Mouse (Mus musculus) gastrocnemius, postnatal 36 days (tissue): ENCODE data around the gene Inka1. TPM values are rescaled to one million over a fixed set of nuclear protein-coding genes. Genes with fewer than 3 reads are reported as not detected.

ENCODE experiments used
- DNase-seq, 2 experiments: peaks; one replicate each; pipeline ENCODE4 v3.0.0; 2022
- intact Hi-C: fragments of 180-260 bp; cut with DNase I; formaldehyde crosslinking; loops from one replicate; pipeline ENCODE4 v1.15.1; 2025
- total RNA-seq, 2 experiments: library from RNA; stranded (reverse); gene quantifications; 2 replicates each; pipeline ENCODE4 v1.2.3; 2021

The Inka1 gene
- total RNA-seq, 2 experiments from 2014 or later = 1.6 to 2.8 TPM

DNA sequence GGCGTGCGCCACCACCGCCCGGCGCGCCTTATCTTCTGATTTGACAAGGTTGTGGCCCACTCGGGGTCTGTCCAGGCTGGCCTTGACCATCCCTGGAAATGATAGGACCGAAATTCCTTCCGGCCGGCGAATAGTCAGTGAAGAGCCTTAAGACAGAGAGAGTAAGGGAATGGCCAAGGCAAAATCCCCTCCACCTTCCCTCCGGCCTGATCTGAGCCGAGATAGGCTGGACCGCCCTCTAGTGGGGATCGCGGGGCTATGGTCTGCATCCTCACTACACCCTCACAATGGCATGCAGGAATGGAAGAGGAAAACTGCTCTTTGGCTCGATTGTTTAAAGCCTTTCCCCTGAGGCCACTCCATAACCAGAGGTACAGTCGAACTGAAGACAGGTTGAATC lies 697 bp upstream of the Inka1 start:
- DNase-seq = peak; percentile 78 to 79
- intact Hi-C loops = loop anchor here (2.0 kb wide), 1 partner anchor 84 kb away; no protein-coding TSS in a partner anchor

DNA sequence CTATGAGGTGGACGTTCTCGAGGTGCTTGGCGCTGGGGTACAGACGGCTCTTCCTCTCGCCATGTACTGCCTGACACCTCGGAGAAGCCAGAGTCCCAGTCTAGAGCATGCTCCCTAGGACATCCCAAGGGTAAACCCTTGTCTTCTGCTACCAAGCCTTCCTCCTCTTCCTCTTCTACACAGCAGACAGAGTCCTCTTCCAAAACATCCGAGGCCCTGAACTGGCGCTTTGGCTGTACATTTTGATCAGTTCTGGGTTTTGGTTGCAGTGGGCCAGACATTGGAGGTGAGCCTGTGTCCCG lies 974 bp downstream of the Inka1 start:
- intact Hi-C loops = no loop called here

DNA sequence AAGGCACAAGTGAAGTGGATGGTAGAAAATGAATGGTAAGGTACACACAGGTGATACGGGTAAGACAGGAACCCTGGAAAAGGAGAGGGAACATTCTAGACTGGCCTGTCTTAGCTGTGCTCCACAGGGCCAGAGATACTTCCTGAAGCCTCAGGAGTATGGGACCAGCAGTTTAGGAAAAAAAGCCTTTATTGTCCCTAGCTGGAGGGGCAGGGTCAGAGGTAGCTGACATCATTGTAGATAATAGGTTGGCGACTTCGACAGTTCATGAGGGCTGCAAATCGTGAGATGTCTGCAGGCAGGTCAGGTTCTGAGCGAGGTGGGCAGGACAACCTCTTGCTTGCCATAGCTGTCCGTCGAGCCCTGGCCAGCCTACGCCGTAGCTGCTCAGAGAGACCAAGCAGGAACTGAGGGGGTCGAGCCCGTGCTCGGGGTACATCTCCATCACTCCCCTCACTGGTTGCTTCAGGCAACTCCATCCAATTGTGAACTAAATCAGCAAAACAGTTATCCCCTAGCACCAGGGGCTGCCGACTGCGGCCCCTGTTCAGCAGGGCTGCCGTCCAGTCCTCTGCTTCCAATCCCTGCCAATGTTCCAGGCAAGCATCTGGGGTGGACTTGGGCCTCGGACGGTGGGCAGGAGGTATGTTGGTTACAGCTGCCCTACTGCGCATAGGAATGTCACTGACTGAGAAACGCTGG lies 1.5 kb downstream of the Inka1 start:
- intact Hi-C loops = no loop called here
- no peak for DNase-seq

More for the DNA sequence above, 974 bp downstream of the Inka1 start:
- DNase-seq = no peak

DNA sequence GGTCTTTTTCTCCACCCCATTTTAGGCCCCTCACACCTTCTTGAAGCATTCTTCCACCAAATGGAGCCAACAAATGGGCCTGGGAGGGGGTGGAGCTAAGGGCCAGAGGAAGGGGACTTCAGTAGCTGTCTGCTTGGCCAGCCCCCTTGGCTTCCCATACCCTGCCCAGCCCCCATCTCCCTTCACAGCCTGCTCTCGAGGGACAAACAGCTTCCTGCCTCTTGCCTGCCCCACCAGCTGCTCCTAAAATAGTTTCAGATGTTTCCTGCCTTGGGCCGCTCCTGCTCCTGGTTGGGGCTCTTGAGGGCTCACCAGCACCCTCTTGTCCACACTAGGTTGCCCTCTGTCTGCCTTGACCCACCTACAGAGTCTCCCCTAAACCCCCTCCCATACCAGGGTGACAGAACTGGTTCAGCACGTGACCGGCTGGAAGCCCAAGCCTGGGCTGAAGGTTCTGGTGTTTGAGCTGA lies 2.2 kb downstream of the Inka1 start:
- intact Hi-C loops = loop anchor here (2.0 kb wide), 2 partner anchors 17 to 73 kb away; no protein-coding TSS in a partner anchor
- DNase-seq = peak; percentile 66 to 80

DNA sequence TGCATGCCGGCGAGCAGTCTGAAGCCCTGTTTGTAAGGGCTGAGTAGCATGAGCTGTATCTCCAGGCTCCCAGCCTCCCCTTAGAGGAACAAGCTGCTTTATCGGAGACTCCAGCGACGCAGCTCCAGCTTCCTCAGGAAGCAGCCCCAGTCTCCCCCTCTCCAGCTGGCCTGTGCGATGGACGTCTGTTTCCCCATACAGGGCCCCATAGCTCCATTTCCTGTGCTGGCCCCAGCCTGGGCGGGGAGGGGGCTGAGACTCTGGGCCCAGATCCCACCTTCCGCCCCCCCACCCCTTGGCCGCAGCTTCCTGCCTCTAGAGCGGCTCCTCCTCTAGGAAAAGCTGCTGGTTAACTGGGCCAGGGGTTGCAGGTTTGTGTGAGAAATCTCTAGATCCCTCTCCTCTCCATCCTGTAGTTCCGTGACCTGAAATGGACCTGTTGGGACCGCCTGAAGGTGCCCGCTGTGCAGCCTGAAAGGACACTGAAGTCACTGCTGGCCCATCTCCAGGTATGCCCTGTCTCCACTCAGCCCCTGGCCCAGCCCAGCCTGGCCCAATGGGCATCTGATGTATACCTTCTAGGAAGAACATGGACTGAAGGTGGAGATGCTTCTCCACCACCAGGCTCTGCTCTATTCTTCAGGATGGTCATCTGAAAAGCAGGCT lies 2.9 kb downstream of the Inka1 start, which contains the start of gene Gm20661:
TSS of gene Gm20661 (plus strand) at position 378 of the 666 bp plus-strand sequence.
- peak; percentile 50 to 52 for DNase-seq
- intact Hi-C loops = loop anchor here (2.0 kb wide), 2 partner anchors 16 to 72 kb away; no protein-coding TSS in a partner anchor

DNA sequence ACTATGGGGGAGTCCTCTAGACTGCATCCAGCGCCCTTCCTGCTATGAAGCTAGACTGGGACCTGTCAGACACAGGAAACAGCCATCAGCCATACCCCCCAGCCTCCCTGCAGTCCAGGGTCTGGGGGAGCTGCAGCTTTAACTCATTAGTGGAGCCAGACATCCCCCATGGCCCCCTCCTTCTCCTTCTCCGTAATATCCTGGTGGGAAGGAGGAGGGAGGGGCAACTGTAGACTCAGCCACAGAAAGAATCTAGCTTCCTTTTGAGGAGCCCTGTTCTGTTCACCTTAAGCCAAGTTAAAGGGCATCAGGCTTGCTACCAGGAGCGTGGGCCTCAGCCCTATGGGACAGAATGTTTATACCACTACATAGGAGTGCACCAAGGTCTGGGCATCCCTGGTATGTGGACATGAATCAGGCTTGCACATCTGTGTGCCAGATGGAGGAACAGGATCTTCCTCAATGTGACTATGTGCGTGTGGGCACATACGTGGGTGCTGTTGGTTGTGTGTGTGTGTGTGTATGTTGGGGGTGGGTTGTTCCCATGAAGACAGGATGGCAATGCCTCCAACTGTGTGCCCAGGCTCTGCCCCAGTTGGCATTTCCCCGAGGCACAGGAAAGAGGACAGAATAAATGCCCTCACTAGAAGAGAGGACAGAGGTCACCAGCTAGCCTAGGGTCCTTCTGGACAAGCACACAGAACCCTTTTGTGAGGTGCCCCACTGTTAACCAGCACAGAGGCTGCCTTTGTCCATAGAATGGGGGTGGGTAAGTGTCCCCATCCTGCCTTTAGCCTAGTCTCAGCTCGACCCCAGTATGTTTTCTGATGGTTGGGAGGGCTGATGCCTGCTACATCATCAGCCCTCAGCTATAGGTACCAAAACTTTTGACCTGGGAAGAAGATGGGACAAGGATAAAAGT lies 3.7 kb downstream of the Inka1 start:
- intact Hi-C loops = loop anchor here (2.0 kb wide), 2 partner anchors 15 to 71 kb away; no protein-coding TSS in a partner anchor
- no peak for DNase-seq

DNA sequence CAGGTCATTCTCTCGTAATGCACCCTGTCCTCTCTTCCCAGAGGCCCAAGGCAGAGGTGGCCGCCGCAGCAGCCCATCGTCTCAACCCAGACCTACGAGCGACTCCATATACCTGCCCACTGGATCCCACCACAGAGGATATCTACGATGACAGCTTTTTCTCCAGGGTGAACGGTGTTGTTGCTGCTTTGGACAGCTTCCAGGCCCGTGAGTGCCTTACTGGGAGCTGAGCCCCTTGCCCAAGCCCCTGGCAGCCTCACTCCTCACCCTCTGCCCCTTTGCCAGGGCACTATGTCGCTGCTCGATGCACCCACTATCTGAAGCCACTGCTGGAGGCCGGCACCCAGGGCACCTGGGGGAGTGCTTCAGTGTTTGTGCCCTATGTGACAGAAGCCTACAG lies 6.9 kb downstream of the Inka1 start:
- DNase-seq = no peak
- intact Hi-C loops = no loop called here

DNA sequence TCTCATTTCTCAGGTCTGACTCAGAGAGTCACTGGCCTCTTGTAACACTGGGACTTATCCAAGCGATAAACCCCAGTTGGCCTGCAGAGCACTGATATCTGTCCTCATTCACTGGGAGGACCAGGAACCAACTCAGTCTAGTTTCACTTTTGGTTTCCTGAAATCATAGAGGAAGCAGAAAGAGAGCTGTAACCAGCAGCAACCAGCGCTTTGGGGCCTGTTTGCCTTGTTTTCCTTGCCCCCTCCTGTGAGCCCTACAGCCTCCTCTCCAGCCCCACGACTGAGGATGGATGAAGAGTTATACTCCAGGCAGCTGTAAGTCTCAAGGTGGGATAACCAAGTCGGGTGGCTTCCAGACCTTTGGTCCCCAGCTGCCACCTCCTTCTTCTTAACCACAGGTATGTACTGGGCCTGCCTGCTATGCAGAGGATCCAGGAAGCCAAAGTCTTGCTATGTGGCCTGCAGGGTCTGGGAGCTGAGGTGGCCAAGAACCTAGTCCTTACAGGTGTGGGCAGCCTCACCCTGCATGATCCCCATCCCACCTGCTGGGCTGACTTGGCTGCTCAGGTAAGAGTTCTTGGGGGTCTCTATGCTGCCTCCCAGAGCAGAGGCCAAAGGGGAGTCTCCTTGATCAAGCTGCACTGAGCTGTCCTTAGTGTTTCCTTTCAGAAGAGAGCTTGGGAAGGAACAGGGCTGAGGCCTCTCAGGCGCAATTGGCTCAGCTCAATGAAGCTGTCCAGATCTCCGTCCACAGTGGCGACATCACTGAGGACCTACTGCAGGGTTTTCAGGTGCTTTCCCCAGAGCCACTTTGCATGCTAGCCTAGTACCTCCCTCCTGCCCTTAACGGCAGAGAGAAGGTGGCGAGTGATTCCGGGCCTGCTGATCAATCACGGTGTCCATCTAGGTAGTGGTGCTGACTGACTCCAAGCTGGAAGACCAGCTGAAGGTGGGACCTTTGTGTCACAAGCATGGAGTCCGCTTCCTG lies 10.0 kb downstream of the Inka1 start, which contains the start of gene Uba7:
TSS of gene Uba7 (plus strand) at position 107 of the 988 bp plus-strand sequence.
- intact Hi-C loops = no loop called here
- no peak for DNase-seq

DNA sequence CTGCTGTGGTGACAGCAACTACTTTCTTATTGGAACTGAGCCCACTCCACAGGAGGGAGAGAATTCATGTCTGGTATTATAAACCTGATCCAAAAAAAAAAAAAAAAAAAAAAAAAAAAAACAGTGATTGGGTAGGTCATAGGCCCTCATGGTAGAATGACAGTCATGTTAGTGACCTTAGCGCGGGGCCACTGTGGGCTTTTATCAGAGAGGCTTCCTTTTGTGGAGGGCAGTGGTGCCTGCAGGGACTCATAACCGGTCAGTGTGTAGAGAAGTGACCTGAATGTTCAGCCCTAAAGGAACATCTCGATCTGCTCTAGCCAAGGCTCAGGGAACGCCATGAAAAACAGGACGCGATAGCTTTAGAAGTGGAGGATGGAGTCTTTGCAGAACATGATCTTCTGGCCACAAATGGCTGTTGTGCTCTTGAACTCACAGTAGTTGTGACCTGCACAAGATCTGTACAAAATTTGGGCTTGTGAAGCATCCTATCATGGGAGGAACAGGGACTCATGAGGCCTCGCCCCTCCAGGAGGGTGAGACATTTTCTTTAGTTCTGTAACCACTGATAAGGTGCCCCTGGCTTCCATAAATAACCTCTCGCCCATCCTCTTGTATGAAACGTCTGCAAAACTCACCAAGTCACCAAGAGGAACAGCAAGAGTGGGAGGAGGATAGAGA lies 11.0 kb downstream of the Inka1 start:
- no peak for DNase-seq
- intact Hi-C loops = no loop called here

DNA sequence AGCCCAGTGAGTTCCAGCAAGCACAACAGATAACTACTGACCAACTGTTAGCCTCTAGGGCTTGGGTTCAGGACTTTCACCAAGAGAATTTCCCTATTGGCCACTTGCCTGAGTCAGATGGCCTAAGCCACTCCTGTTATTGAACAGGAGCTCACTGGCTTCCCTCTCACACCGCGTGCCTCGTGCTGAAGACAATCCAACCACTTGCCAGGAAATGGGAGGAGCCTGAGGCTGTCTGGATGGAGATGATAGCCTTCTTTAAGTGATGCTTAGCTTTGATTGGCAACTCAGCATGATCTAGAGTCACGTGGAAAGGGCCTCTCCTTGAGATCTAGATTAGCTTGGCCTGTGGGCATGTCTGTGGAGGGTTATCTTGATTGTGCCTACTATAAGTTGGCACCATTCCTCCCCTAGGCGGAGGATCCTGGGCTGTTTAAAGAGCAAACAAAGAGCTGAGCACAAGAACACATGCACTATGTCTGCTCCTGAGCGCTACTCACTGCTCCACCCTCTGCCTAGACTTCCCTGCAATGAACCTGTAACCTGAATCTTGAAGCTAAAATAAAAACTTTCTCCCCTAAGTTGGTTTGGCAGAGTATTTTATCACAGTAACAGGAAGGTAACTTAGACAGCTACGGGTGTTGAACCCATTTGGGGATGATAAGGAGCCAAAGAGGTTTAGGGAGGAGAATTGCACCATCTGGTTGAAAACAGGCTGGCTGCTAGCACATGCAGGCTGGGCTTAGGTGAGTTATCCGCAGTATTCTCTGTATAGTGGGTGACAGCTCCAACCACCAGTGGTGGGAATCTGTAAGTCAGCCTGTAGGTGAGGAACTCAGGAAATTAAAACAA lies 13.8 kb downstream of the Inka1 start:
- DNase-seq = no peak
- intact Hi-C loops = no loop called here

DNA sequence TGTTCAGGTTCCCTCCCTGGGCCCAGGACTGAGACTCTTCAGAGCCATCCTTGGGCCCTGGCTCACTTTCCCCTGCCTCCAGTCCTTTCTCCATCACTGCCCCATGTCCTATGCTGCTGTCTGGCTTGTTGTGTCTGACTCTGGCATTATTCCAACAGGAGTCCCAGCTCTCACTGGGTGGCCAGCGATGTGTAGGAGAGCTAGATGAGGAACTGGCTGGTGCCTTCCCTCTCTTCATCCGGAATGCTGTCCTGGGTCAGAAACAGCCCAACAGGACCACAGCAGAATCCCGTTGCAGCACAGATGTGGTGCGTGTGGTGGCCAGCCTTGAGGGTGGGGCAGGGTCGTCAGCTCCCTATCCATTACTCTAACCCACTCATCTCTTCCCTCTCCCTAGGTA lies 15.4 kb downstream of the Inka1 start:
- intact Hi-C loops = no loop called here
- DNase-seq = no peak

DNA sequence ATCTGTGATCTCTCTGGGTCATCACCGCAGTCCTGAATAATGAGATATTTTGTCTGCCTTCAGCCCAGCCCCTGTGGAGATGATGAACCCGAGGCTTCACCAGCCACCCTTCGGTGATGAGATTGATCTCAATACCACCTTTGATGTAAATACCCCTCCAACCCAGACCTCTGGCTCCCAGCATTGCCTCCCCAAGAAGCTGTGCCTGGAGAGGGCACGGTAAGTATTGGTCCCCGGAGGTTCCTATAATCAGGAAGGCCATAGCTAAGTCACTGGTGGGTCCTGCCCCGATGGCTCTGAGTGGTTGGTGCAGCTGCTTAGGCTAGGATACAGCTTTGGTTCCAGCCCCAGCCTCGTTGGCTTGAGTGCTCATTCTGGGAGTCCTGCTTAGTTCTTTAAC lies 17.1 kb downstream of the Inka1 start:
- intact Hi-C loops = no loop called here
- no peak for DNase-seq

DNA sequence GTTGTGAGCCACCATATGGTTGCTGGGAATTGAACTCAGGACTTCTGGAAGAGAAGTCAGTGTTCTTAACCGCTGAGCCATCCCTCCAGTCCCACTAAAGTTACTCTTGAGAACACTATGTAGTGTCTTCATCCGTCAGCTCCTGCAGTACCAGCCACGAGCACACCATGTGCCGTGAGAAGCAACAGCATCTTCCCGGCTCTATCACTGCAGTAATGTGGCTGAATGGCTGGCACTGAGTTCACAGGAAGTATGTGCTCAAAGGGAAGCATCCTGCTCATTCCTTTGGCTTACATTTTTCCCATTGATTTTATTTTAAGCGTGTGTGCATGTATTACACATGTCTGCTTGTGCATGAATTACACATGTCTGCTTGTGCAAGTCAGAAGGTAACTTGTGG lies 18.2 kb downstream of the Inka1 start:
- DNase-seq = no peak
- intact Hi-C loops = loop anchor here (2.0 kb wide), 1 partner anchor 15 kb away; the partner anchor contains the start of gene Gm20661

DNA sequence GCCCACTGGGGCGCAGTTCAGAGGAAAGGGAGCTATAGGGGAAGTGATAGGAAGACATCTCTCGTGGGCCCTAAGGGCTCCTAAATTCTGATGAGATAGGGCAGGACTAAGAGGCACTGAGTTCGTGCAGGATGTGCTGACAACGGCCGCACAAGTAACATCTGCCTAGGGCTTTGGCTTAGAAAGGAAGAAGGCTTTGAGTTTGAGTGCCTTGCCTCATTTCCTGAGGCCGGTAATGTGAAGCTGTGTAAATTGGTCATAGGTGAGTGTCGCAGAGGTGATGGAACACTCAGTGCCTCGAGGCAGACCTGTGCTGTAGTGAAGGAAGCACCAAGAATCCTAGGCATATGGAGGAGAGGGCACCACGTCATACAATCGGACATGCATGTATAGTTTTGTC lies 19.0 kb downstream of the Inka1 start:
- intact Hi-C loops = loop anchor here (2.0 kb wide), 1 partner anchor 16 kb away; the partner anchor contains the start of gene Gm20661
- DNase-seq = no peak

DNA sequence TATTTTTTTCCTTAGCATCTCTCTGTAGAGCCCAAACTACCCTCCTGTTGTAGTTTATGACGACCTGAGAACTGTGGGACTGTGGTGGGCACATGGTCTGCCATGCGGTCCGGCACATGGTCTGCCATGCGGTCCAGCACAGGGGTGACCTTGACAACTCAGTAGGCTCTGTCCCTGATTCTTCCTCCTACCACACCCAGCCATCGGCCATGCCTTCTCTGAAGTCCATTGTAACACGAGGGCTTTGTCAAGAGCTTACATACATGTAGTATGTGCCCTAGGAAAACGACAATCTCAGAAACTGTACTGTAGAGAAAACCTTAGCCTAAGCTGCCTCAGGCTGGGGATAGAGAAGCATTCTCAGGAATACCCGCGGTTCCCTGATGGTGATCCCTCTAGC lies 21.0 kb downstream of the Inka1 start:
- DNase-seq = no peak
- intact Hi-C loops = no loop called here

DNA sequence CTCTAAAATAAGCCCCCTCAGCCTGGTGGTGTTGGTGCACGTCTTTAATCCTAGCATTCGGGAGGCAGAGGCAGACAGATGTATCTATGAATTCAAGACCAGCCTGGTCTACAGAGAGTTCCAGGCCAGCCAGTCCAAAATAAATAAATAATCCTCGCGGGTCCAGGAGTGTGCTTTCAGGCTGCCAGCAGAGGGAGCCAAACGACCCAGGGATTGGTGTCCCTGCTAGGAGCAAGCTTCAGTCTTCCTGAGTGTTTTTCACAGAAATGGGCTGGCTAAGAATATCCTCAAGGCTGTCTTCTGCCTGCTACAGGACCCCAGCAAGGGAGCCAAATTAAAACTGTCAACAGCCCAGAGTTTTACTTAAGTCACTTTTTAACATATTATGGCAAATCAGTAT lies 22.0 kb downstream of the Inka1 start:
- DNase-seq = peak; percentile 55 to 78
- intact Hi-C loops = loop anchor here (1.0 kb wide), 2 partner anchors 59 to 105 kb away; no protein-coding TSS in a partner anchor

DNA sequence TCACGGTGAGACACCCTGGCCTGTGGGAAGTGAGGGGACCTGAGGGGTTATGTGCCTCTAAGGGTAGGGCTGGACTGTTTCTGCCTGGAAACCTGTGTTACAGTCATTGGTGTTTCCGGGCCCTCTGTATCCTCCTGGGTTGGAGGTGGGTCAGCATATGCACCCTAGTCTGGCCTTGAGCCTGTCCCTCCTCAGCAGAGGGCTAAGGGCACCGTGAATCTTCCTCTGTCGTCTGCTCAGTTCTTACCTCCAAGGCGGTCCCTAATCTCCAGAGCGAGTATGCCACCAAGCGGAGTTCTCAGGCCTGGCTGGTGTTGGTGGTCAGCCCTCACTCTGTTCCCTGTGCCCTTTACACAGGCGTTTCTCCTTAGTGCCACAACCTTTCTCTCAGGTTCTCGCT lies 22.8 kb downstream of the Inka1 start:
- intact Hi-C loops = loop anchor here (1.0 kb wide), 2 partner anchors 59 to 105 kb away; no protein-coding TSS in a partner anchor
- no peak for DNase-seq

DNA sequence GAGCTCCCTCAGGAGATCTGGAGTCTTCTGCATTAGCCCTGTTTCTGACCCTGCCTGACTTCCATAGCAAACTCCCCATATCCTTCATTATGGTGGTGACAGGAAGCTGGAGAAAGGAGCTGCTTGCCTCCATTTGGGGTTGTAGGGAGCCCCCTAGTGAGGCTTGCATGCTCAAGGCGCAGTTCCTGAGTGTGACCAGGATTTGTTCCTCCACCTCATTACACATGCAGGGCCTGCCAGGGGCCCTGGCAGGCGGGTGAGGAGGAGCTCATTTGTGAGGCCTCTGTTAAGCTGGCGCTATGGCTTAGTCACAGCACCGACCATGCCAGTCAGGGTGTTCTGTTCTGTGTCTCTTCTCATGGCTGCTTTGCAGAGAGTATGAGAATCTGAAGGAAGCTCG lies 23.8 kb downstream of the Inka1 start:
- DNase-seq = no peak
- intact Hi-C loops = no loop called here
